Mouse (Mus musculus) gastrocnemius, postnatal 25 days (tissue): Measurements from ENCODE around the gene Tbc1d2. TPM values are rescaled to one million over a fixed set of nuclear protein-coding genes. Genes with fewer than 3 reads are reported as not detected.
"Not testable (repeated sequence)": the region's sequence is repeated elsewhere in the genome, so short reads cannot be mapped to it uniquely, and the experiment has no call there.

Experiments used
- DNase-seq: peaks from one replicate; pipeline ENCODE4 v3.0.0; 2022
- total RNA-seq, 2 experiments: library from RNA; stranded (reverse); gene quantifications; 1 replicate in 1 of 2; 2 replicates in 1 of 2; pipeline ENCODE4 v1.2.3; 2021

Gene Tbc1d2
- total RNA-seq, 2 experiments from 2014 or later: 0.64 to 0.78 TPM

DNA sequence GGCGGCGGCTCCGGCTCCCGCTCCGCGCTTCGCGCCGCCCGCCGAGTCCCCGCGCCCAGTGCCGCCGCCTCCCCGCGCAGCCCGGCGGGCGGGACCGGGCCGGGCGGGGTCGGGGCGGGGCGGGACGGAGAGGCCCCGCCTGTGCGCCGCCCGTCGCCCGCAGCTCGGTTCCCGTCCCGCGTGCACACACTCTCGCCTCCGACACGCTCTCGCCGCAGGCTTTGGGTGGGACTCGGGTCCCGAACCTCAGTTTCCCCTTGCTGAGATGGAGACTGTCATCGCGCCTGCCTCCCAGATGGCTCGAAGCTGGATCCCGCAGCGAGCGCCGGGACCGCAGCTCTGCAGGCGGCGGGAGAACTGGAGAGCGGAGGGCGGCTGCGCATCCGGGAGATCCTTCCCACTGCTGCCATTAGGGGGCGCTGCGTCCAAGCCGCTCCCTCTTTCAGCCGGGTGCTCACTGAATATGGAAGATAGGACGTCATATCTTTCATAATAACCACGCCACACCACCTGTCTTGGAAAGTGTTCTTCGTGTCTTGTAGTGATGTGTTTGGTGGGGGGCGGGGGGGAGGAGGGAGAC, 48.1 kb downstream of the Tbc1d2 start, which contains the start of gene Coro2a:
Coro2a (minus strand) TSS at position 359 of the 580 bp plus-strand sequence.
- DNase-seq: peak; percentile 68

DNA sequence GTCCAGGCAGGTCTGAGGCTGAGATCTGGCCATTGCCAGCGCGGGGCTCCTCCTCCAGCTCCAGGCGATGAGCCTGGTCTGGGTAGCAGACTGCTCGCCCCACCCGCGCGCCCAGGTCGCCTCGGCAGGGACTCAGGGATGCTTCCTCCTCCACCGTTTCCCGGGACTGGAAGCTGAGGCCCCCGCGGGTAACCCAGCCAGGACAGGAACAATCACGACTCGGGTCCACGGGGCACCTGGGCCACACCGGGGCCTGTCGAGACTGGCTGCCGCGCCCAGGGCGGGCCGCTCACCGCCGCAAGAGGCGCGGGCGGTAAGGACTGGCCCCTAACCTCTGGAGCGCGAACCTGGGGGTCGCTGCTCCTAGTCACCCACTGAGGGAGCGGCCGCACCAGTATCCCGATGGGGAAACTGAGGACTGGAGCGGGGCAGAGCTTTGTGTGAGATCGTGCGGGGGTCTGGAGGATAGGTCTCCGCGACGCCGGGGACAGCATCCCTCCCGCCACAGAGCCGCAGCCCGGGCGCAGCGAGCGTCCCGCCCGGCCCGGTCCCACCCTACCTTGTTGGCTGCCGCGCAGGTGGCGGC, 48.7 kb downstream of the Tbc1d2 start:
- no peak for DNase-seq

DNA sequence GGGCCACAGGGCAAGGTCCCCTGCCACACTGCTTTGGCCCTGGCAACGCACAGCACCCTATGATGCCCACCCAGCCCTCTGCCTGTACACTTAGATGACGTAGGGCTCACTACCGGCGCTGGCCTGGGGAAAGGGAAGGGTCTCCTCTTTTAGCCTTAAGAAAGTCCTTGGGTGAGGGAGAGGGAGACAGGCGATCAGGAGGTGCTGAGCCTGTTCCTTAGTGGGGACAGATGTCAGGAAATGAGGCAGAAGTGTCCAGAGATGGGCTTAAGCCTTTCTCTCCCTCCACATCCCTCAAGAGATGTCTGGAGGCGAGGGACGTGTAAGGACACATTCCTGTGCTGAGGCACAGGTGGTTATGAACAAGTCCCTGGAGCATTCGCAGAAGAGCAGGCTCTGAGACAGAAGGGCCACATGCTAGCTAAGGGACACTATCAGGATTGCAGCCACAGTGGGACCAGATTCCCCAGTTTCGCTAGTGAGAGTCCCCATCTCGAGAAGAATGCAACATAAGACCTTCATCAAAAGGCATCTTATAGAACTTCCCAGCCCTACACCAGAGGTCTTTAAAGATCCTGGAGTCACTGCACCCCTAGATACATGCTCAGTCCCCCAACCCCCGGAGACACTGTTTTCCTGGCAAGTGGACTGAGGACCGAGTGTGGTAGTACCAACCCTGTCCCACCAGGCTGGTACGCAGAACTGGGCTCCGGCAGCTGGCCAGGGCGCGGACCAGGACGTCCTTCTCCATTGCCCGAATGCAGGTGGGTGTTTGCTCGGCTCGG, 49.3 kb downstream of the Tbc1d2 start:
- peak; percentile 16 for DNase-seq

DNA sequence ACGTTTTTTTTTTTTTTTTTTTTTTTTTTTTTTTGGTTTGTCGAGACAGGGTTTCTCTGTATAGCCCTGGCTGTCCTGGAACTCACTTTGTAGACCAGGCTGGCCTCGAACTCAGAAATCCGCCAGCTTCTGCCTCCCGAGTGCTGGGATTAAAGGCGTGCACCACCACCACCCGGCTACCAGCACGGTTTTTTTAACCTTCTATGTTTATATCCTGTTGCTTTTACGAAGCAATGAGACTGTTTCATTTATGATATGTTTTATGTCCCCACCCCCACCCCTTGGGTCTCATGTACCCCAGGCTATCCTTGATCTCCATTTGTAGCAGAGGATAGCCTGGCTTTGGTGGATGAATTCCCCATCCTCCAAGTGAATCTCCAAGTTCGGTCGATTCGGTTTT, 50.4 kb downstream of the Tbc1d2 start:
- DNase-seq: not testable (repeated sequence)

DNA sequence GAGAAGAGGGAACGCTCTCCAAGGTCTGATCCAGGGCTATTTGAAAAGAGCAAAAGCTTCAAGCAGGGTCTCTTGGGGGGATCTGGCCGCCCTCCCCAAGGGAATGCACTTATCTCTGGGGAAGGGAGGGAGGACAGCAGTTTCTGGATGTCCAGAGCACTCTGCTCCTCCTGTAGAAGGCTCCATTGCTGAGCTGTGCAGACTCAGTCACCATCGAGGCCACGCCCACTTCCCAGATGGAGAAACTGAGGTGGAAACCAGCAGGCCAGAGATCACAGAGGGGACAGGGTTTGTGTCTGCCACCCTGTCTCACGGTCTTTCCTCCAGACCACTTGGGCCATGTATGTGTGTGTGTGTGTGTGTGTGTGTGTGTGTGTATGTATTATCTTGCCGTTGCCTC, 51.0 kb downstream of the Tbc1d2 start:
- peak; percentile 3 for DNase-seq

DNA sequence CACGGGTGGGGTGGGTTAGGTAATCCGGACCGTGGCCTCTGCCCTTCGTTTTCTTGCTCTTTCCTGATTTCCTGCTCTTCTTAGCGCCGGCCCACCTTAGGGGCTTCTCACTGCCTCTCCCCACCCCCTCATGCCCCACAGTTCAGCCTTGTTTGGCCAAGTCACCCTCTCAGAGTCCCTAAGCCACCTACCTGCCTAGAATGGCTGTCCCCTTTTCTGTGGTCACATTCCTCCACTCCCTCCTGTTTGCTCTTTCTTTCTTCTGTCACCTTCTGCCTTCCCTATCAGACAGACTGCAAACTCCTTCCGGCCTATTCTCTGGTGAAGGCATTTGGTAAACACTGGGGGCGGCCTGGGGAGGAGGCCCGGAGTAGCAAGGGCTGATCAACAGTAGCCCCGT, 51.9 kb downstream of the Tbc1d2 start:
- peak; percentile 2 for DNase-seq

DNA sequence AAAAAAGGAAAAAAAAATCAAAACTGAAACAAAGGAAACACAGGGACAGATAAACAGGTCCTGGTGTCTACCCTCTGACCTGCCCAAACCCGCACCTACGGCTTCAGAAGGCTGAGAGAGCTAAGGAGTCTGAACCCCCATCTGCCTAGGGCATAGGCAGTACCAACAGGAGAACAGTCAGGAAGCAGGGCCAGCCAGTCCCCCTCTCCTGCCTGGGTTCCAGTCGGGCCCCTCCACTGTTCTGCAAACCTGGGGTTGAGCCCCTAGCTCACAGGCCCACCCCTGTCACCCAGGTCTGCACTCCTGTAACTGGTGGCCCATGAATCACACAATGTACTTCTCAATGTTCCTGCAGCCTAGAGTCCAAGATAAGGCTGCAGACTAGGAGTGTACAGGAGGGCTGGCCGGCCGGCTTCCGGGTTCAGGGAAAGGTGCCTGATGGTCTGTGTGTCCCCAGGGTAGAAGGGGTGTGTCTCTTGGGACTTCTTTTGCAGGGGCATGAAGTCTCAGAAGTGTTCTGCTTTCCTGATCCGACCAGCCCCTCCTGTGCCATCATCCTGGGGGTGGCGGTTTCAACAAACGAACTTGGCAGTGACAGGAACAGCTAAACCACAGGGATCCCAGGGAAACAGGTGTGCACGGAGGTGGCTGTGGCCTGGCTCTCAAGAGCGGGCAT, 52.6 kb downstream of the Tbc1d2 start:
- DNase-seq: peak; percentile 3

DNA sequence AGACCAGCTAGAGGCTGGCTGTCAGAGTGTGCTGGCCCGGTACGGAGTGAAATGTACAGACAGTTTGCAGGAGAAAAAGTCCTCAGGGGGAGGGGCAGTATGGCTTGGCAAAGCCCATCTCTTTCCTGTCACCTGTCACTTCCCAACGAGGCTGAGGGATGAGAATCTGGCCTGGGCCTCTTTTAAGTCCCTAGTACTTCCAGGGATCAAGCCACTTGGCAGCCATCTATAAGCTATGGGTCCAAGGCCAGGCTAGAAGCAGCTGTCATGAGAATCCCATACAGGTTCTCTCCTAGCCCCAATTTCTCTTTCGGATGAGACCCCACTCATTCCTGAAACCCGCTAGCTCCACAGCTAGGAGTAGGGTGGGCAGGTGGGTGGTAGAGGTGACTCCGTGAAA, 53.6 kb downstream of the Tbc1d2 start:
- peak; percentile 1 for DNase-seq

- DNase-seq: peak; percentile 2
Observed at GRCm38 (mm10) chr4:46594131-46594530, 55.9 kb downstream of the Tbc1d2 start.

- peak; percentile 2 for DNase-seq
Observed at GRCm38 (mm10) chr4:46593472-46593871, 56.5 kb downstream of the Tbc1d2 start.

- DNase-seq: peak; percentile 5
Observed at GRCm38 (mm10) chr4:46591833-46592520, 58.0 kb downstream of the Tbc1d2 start.

DNA sequence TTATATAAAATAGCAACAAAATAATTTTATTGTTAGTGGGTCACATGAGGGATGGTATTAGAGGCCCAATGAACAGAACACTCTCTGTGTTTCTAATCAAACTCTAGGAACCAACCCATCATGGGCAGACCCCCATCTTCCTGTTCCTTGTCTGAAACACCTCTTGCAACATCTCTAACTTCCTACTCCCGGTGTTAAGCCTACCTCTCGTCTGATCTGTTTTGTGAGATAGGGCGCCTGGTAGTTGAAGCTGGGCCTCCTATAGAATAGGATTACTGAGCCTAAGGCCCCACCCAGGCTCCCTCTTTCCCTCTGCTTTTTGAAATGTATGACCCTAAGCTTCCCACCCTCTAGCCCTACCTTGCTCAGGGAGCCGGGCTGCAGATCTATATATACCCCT, 59.2 kb downstream of the Tbc1d2 start:
- DNase-seq: peak; percentile 1

- peak; percentile 2 for DNase-seq
Observed at GRCm38 (mm10) chr4:46589946-46590684, 59.9 kb downstream of the Tbc1d2 start.

DNA sequence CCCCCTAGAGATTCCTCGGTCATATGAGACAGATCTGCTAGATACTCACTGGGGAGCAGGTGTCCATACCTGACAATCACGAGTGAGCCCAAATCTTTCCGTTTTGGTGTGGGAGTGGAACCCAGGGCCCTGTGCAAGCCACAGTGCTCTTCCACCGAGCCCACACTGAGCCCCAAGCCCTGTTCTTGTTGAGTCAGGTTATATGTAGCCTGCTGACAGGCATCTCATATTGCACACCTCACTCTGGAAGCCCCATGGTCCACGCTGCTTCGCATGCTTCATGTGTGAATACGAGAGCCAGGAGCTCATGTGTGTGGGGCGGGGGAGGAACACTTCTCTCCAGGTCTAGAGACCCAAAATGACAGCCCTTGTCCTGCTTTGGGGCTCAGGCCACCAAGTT, 60.9 kb downstream of the Tbc1d2 start:
- peak; percentile 2 for DNase-seq

DNA sequence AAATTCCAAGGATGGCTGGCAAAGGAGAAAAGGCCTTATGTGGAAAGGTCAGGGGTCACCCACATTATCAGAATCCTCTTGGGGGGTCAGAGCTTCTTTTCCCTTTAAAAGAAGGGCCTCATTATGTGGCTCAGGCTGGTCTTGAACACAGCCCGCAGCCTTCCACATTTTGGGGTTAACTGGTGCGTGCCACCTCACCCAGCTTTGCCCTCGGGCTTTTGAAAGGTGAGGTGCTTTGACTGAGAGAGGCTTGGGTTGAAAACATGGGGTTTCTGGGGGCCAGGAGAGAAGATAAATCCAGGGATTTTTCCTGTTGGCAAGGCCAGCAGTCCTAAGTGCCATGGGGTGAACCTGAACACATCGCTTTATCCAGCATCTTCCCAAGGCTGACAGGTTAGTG, 63.5 kb downstream of the Tbc1d2 start:
- no peak for DNase-seq

DNA sequence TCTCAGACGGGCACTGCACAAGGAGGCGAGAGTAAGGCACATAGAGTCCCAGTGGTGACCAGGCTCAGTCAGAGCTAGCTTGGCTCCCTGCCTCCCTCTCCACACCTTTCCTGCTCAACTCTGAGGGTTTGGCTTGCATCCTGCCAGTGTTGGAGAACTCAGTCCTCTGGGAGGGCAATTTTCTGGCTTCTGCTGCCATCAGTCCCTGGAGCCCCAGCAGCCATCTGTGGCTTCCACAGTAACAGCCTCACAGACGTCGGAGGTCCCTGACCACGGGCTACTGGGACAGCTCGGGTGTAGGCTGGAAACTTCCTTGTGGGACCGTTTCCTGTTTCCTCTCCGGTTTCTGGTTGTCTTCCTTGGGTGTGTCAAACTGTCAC, 64.2 kb downstream of the Tbc1d2 start:
- peak; percentile 1 for DNase-seq

DNA sequence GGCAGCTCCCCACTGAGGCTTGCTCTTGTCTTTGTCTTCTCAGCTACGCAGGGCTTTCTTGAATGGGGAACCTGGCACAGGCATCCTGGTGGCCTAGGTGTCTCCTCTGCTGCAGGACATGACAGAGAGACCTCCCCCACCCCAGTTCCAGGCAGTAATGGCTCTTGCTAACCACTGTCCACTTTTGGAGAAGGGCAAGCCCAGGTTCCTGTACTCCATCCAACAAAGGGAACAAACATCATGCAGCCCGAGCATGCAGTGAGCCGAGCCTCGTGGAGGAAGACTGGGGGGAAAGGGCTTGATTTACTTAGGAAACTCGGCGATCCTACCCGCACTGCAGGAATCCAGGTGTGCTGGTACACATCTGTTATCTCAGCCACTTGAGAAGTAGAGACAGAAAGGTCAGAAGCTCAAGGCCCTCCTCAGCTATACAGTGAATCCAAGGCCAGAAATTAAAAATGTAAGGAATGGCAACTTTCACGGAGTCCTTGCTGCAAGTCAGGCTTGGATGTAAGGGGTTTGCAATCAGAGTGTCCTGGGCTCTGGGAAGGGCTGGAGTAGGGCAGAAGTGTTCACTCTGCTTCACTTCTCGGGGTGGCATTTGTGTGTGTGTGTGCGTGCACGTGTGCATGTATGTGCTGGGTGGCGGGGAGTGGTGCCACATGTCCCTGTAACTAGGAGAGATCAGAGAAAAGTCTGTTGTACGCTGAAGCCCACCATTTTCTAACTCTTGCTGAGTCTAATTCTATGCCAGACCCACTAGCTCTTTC, 64.8 kb downstream of the Tbc1d2 start:
- DNase-seq: peak; percentile 2

- DNase-seq: not testable (repeated sequence)
Observed at GRCm38 (mm10) chr4:46584536-46584935, 65.5 kb downstream of the Tbc1d2 start.

GRCm38 (mm10) chr4:46584084-46584483, 65.9 kb downstream of the Tbc1d2 start:
- DNase-seq: not testable (repeated sequence)

- not testable (repeated sequence) for DNase-seq
Observed at GRCm38 (mm10) chr4:46582024-46582423, 68.0 kb downstream of the Tbc1d2 start.

DNA sequence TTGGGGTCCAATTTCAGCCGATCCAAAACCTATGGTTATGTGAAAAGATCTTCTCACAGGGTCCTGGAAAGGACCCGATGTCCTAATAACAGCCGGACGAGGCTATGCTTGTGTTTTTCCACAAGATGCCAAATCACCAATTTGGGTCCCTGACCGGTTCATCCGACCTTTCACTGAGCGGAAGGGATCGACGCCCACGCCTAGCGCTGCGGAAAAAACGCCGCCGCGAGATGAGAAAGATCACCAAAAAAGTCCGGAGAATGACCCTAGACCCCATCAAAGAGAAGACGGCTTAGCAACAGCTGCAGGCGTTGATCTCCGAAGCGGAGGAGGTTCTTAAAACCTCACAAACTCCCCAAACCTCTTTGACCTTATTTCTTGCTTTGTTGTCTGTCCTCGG, 68.4 kb downstream of the Tbc1d2 start:
- peak; percentile 2 for DNase-seq
